Mouse (Mus musculus) right cerebral cortex, postnatal 25 days (tissue): Measurements from ENCODE around the gene Etv6.

Experiments
- DNase-seq: peaks from one replicate; pipeline ENCODE4 v3.0.0; 2022

The Etv6 gene

DNA sequence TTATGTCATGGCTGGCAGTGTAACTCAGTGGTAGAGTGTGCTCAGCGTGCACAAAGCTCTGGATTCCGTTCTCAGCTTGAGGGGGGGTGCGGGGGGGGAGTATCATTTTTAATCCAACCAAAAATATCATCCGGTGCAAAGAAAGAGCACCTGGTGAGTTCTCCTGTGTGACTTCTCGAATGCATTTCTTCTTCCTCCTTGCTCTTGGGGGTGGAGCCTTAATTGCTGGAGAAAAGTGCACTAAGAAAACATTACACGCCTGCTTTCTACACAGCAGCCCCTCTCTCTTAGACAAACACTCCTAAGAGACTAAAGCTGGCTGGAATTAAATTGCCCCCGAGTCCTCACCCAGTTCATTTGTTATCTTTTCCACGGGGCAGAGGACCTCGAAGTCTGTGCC, 139.6 kb downstream of the Etv6 start:
- DNase-seq, result no peak

DNA sequence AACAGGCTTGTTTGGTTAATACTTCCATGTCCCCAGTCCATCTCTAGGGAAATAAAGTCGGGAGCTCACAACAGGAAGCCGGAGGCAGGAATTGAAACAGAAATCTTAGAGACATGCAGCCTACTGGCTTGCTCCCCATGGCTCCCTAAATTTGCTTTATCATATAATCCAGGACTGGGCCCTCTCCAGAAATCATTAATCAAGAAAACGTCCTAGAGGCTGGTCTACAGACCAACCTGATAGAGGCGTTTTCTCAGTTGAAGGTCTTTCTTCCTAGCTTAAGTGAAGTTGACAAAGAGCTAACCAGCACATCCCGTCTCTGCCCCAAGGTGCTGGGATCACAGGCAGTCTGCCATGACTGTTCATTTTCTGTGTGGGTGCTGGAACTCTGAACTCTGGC, 141.7 kb downstream of the Etv6 start:
- no peak for DNase-seq

DNA sequence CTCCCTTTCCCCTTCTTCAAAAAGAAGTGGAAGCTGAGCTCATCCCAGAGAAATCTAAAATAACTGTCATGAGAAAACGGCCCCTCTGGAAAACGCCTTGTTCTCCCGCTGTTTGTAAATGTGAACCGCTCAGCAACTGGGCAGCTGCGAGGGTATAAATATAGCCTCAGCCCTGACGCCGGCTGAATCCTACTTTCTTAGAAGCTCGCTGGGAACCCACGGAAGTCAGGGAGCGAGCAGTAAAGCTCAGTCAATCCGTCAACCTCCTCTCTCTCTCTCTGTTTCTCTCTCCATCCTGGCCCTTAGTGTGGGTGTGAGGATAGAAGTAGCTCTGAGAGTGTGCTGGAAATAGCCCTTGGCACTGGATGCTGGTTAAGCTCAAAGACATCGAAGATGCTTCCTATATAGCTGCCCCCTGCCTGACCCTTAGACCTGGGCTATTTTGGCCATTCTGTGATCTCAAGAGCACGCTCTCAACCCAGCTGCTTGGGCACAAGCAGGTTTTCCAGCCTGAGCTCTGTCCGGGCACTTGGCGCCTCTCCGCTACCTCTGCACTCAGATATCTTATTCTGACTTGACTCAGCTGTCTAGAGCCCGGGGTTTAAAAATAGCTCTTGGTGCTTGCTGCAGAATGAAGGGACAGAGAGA, 146.9 kb downstream of the Etv6 start:
- peak; percentile 51 for DNase-seq

DNA sequence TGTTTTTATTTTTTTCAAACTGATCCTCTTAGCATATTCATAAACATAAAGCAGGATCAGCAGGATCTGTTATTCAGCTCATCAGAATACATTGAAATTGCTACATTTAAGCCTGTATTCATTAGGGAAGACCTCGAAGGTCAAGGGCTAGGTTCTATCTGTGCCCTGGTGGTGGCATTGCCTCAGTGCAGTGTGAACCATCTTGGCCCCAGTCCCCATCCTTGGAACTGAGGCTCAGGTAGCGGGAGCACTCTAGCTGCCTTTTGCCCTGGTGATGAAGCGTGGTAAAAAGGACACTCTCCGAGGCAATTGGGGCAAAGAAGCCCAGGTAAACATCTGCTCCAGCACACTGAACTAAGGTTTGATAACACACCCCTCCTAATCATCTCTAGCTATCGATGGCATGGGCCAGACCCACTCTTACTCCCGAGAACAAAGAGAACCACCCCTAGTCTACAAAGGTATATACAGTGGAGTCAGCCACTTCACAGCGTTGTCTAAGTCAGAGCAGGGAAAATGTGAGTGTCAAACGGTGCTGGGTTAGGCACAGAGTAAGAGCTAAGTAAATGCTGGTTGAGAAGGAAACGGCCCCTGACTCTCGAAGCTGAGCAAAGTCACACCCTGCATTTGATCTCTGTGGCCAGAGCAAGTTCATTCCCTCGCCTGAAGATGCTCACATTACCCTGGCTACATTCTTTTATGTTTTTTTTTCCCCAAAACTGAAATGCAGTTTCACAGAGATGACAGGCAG, 148.3 kb downstream of the Etv6 start:
- DNase-seq, result no peak

DNA sequence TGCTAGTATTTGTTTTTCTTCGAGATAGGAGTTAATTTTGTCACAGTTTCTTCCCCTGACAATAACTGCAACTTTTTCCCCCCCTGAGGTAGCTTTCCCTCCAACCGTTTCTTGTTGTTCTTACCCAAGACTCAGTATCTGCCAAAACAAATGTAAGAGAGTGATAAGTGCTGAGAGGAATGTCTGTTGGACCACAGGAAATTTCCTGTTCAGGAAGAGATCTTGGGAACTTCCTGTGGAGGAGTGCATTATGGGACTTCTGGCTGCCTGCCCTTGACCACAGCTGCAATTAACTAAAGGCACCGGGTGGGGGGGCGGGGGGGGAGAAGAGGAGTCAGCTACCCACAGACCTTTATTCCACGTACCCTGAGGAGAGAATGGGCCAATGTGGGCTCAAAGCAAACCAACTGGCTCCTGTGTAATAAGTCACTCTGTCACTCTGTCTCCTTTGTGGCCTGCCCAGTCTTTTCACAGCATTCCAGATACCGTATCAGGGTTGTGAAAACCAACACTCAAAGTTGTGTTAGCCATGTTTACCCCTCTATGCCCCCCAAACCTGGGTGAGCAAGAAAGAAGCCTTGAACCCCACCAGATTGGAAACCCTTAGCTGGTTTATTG, 150.9 kb downstream of the Etv6 start:
- DNase-seq, result no peak

DNA sequence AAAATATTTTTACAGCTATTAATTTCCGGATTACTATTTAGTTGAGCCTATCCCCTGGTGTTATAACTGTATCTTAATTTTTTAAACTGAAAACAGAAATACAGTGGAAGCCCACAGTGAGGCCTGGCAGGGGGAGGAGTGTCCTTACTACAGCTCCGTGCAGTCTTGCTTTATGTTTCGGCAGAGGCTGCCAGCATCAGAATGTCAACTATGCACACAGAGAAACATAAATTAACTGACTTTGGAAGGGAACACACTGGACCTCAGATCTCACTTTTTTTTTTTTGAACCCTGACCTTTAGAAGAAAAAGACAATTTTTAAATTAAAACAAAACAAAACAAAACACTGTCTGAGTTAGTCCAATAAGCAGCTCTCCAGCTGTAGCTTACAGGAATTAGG, 153.2 kb downstream of the Etv6 start:
- no peak for DNase-seq

DNA sequence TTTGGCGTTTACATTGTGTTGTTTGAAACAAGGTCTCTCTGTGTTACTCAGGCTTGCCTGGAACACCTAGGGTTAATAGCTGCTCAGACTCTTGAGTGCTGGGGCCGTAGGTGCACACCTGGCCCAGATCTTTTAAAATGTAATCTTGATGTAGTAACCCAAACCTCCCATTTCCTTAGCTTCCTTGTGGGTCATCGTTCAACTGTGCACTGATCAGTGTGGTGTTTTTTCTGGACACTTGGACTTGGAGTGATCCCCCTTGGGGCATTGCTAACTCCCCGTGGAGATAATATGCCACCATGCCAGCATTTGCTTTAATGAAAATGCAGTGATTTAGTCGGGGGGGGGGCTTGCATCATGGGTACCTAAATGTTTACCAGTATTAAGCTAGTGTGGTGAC, 153.7 kb downstream of the Etv6 start:
- DNase-seq, result no peak

DNA sequence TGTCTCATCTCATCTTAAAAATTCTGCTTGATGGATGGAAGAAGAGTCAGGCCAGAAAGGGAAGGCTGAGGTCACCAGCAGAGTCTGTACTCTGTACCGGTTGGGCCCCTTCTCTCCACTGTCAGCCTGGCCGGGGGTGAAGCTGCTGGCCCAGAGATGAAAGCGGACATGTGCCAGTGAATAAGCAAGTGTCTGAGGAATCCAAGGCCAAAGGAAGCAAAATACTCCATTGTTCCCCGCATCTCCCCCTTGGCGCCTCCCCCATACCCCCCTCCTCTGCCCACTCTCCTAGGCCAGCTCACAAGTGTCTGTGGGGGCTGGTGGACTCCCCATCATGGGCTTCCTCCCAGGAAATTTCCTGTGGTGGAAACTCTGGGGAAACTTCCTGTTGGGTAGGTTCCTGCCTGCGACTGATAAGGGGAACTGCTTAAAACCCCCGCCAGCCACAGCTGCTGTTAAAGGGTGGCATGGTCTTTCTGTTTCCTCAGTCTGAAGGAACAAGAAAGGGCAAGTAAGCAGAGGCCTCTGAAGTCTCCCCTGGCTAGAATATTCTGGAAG, 154.2 kb downstream of the Etv6 start:
- no peak for DNase-seq

DNA sequence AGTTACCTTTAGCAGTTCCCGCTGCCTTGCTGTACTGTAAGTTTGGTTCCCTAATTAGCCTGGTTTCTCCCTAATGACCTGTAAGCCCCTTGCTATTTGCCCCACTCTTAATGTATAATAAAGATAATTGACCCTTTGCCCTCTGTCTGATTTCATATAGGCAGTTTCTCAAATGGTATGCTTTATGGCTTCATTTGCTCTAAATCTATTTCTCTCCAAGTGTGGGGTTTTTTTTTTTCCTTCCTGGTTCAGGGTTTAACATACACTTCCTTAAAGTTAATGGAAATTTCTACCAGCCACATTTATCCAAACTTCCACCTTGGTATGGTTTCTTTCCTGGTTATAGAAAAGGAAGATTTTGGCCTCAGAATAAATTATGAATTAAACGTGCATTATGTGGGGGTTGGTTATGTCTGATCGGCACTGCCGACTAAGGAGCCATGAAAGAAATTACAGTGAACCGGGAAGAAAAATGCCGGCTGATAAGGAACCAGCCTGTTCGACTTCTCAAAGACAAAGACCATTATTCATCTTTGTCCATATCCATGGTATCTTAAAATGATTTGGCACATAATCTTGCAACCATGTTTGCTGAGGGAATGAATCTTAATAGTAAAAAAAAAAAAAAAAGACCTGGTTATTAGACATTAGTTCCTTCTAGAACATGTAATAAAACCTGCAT, 155.2 kb downstream of the Etv6 start:
- DNase-seq, result no peak

DNA sequence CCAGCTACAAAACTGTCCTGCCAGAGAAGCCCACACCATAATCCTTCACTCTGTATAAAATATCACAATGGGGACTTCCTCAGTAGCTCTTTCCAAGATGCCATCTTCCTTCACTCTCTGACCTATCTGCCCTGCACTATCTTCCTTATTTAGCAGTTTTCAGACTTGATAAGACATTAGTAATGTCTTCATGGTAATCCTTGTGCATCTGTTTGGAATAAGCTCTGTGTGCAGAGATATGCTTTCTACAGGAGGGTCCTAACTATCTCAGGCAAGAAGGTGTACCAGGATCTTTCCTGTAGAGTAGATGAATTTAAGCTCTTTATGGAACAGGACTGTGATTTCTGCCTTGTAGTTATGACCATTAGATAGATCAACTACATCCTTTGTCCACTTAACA, 157.2 kb downstream of the Etv6 start:
- no peak for DNase-seq

DNA sequence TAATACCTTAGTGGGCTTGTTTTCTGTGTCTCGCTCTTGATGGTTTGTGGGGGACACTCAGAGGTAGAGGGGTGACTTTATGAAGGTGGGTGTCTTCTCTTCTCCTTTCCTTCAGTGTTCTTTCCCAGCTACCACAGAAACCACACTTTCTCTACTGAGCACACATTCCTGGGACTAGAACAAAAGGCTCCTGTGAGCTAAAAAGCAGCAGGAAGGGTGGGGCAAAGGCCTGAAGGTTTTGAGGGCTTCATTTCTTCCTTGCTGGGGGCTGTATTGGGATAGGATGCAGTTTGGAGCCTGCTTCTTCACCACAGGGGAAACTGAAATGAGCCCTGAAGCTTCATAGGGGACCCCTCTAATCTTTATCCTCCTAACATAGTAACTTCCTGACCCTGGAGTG, 164.4 kb downstream of the Etv6 start:
- no peak for DNase-seq

DNA sequence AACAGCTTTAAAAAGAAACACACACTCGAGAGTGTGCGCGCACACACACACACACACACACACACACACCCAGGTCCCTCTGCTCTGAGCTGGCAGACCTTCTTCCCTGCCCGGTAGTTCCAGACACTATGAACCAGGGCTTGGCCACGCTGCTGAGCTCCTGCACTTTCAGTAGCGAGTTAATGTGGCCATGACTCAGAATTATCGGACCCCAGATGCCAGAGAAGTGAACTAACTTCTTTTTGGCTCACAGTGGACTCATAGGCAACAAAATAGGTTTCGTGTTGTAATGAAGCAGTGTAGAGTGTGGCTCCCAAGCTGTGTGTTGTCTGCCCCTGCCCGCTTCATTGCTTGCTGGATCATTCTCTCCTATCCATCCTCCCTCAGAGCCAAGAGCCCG, 165.1 kb downstream of the Etv6 start:
- DNase-seq, result no peak

DNA sequence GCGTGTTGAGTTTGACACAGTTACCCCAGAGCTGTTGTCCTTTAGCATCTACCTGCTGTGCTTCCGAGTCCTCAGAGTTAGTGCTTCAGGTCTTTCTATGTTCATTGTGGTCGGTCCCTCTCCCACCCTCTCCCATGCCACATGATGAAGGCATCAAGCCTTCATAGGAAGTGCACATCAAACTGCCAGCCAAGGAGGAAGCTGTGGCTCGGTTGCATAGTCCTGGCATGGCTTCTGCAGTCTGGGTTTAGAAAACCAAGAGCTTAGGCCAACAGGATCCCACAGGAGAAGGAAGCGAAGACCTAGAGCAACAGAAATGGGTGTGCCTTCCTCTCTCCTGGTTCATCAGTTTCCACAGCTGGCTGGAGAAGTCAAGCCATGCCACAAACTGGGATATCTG, 166.7 kb downstream of the Etv6 start:
- no peak for DNase-seq

DNA sequence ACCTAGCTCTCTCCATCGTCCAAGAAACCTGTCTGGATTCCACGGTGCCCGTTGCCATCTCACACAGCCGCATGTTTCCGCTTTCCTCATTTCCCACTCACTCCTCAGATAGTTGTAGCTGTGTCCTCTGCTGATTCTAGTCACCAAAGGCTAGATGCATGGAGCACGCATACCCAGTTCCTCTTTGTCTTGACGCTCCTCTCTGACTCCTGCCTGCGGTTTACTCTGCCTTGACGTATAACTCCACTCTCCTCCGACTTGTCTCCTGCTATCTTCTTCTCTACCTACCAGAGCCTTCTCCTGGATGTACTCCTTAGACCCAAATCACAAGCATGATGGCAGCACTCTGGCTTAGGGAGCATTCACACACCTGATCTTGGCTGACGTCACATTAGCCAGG, 169.7 kb downstream of the Etv6 start:
- DNase-seq, result no peak

DNA sequence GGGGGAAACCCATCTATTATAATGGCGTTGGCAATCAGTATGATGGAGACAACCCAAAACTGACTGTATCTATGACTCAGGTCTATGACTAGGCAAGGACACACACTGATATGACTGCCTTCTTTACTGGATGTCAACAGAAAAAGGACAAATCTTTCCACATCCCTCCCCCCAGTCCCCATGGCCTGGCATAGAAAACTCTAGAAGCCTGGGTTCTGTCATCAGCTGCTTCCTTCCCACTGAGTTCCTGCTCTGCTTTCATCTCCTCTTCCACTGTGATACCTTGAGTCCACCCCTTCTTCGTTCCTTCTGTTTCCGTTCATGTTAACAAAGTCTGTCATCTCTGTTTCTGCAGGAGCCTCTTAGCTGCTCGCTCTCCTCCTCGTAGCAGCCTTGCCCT, 170.2 kb downstream of the Etv6 start:
- no peak for DNase-seq

DNA sequence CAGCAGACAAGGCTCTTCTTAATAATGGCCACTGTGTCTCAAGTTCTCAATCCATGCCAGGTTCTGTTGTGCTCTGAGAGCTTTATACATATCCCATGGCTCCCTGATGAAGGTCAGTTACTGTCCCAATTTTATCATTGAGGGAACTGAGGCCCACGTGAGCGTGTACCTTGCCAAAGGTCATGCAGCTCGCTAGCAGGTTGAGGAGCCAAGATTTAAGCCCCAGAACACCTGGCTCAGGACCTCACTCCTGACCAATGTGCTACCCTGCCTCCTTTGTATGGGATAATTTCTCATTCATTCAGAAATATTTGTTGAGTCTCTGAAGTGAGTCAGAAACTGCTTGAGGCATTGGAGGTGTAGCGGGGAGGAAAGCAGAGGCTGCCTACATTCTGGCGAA, 170.8 kb downstream of the Etv6 start:
- DNase-seq, result no peak

DNA sequence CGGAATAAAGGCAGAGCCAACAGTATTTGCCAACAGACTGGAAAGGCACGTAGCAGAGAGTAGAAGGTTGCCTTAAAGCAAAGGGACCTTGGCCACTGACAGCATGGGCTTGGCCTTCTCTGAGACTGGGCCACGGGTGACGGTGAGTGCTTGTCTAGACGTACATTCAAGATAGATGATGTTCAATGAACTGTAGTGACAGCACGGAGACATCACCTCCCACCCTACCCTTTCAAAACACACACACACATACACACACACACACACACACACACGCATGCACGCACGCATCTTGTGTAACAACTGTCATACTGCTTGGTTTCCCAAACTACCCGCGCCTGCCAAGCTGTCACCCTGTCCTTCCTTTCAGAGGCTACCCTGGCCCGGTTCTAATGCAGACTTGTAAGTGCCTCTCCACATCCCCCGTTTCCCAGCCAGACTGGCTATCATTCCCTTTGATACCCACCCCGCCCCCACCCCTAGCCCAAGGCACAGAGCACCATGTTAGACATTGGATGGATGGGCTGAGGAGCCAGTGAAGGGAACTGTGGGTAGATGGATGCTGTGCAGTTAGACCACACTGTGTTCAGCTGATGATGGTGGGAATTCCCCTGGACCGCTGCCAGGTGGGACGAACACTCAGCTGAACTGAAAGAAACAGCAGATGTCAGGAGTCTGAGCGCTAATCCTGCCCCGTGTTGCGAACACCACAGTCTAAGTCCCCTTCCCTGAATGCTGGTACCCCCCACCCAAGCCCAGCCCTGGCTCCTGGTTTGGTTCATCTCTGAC, 172.1 kb downstream of the Etv6 start:
- DNase-seq, result no peak

DNA sequence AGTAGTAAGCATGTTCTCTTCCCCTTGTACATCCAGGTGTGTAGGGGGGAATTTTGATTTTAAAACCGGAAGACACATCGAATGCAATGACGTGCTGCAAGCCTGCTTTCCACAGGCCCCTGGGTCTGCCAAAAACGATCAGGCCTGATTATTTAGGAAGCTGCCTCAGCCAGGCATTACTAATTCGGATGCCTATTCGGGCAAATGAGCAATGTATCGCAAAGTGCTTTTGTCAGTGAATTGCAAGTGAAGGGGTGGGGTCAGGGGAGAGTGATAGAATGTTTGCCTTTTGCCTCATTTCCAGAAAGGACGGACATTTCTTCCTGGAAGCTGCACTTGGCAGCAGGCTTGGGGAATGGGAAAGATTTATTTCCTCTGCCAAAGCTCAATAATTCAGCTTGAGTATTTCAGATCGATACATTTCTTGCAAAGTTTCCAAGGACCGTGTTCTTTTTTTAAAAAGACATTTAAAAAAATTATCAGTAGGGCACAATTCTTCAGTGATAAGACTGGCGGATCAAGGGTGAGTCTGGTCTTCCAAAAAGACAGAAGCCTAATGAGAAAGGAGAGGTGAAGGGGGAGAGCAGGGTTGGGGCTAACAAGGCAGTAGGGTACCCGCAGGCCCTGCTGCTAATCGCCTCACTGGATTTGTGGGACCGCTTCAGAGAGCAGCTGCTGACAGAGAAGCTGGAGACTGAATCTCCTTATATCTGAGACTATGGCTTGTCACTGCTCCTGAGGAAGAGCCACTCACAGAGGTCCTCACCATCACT, 172.9 kb downstream of the Etv6 start:
- no peak for DNase-seq

DNA sequence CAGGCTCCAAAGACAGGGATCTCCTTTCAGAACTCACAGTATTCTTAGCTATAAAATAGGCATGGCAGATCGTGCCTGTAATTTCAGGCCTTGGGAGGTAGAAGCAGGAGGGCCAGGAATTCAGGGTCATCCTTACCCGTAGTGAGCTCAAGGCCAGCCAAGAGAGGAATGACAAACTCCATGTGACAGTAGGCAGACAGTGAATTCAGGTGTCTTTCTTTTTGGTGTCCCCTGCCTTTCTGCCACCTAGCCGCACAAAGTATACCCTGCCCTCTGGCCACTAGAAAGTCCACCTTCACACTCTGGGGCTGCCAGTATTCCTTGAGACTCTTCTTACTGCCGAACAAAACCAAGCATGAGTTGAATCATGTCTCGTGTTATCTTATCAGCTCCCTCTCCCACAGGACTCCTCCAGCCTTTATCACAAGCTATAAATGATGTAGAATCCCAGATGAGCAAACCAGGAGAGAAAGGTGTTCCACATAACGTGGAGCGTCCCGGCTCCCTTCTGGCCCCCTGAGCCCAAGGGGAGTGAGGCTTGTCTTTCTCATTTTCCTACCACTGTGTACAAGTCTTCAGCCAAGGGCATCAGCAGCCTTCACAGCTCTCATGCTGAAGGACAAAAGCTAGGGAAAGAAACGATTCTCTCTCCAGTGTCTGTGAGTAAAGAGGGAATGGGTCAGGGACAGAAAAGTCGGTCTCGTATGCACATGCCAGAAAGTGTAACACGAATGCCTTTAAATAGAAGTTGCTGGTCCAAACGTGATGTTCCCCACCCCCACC, 175.4 kb downstream of the Etv6 start:
- no peak for DNase-seq

DNA sequence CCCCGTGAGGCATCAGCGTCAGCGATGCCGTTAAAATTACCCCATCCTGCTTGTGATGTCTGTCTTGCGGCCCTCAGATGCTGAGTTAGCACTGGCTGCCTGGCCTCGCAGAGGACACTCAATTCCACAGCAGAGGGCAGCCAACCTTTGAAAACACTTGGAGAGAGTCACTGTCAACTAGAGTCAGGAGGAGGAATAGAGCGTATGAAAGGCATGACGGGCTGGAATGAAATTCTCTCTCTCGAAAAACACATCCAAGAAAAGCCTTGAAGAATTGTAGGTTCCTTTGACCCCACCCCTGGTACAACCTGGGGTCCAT, 175.9 kb downstream of the Etv6 start:
- DNase-seq, result no peak

DNA sequence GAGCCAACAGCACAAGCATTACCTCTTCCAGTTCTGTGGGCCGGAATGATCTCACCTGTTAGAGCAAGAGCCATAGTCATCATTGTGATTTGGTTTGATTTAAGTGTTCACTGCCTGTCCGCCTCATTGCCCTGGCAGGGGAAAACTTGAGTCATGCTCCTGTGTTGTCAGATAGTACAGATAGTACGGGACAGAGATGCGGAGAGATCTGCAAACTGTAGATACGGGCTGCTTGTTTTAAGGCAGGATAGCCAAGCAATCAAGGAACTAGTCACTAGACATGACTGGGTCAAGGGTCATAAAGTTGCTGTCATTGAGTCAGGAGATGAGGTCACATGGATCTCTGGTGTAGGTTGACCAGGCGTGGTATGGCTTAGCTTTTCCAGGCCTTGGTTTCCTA, 182.2 kb downstream of the Etv6 start:
- no peak for DNase-seq
